Mouse (Mus musculus) testis, postnatal 14 days (tissue): Measurements from ENCODE around the gene Zbtb12.
"Not testable (repeated sequence)": the region's sequence is repeated elsewhere in the genome, so short reads cannot be mapped to it uniquely, and the experiment has no call there.

ENCODE experiments used
- DNase-seq: peaks from one replicate; pipeline ENCODE4 v3.0.0; 2021; ENCODE audit warnings: low spot score

Zbtb12 gene

GRCm38 (mm10) chr17:34901948-34902347, 22.7 kb downstream of the Zbtb12 start:
- DNase-seq: not testable (repeated sequence)

DNA sequence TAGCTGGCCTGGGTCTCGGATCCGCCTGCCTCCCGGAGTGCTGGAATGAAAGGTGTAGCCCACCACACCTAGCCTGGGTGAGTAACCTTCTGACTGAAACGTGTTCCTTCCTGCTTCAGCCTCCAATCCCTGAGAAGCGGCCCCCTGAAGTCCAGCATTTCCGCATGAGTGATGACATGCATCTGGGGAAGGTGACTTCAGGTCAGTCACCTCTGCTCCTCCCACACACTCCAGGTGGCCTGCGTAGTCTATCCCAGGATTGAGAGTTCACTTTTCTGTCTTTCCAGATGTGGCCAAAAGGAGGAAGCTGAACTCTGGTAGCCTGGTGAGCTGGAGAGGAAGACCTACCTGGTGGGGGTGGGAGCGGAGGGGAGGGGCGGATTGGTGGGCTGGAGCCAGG, 23.6 kb downstream of the Zbtb12 start:
- no peak for DNase-seq

- no peak for DNase-seq
These were observed 31.7 kb downstream of the Zbtb12 start for GRCm38 (mm10) chr17:34910982-34911381.

GRCm38 (mm10) chr17:34911945-34912351, 32.7 kb downstream of the Zbtb12 start:
- DNase-seq: peak; percentile 68

- no peak for DNase-seq
These were observed 34.8 kb downstream of the Zbtb12 start, which contains the start of gene Slc44a4 for GRCm38 (mm10) chr17:34913930-34914665. TSS of gene Slc44a4 (plus strand) at chr17:34914466.

- no peak for DNase-seq
These were observed 36.1 kb downstream of the Zbtb12 start for GRCm38 (mm10) chr17:34915410-34915831.

DNA sequence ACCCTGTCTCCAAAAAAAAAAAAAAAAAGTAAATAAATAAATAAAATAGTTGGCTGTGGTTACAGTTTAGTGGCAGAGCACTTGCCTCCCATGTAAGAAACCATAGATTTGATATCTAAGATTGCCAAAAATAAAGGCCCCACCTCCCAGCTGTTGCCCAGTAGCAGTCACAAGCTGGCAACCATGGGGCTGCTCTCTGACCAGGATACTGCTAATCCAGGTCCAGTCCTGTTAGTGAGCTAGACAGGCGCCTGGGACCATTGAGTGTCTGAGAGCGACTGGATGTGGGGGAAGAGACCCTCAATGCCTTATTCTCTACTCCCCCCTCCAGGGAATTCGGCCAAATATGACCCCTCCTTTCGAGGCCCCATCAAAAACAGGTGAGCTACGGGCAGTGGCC, 37.0 kb downstream of the Zbtb12 start:
- DNase-seq: no peak

- no peak for DNase-seq
These were observed 37.9 kb downstream of the Zbtb12 start for GRCm38 (mm10) chr17:34917188-34917587.

DNA sequence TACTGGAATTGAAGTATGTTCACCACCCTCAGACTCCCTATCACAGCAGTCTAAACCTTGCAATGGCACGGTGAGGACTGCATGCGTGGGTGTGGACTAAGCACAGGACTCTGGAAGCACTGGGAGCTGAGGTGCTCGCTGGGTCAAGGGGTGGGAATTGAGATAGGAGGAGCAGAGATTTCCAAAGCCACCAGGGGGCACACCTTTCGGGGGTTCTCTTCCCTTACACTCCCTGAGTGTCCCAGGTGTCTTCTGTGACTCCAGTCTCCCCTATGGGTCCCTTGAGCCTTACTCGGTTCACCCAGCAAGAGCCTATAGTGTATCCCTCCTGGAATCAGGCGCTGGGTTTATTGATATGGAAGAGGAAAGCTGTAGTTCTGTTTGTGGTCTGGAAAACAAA, 43.7 kb downstream of the Zbtb12 start:
- no peak for DNase-seq

- DNase-seq: no peak
These were observed 45.0 kb downstream of the Zbtb12 start for GRCm38 (mm10) chr17:34924258-34924657.

- DNase-seq: no peak
These were observed 48.2 kb downstream of the Zbtb12 start for GRCm38 (mm10) chr17:34927306-34928019.

- no peak for DNase-seq
These were observed 49.6 kb downstream of the Zbtb12 start for GRCm38 (mm10) chr17:34928841-34929240.

DNA sequence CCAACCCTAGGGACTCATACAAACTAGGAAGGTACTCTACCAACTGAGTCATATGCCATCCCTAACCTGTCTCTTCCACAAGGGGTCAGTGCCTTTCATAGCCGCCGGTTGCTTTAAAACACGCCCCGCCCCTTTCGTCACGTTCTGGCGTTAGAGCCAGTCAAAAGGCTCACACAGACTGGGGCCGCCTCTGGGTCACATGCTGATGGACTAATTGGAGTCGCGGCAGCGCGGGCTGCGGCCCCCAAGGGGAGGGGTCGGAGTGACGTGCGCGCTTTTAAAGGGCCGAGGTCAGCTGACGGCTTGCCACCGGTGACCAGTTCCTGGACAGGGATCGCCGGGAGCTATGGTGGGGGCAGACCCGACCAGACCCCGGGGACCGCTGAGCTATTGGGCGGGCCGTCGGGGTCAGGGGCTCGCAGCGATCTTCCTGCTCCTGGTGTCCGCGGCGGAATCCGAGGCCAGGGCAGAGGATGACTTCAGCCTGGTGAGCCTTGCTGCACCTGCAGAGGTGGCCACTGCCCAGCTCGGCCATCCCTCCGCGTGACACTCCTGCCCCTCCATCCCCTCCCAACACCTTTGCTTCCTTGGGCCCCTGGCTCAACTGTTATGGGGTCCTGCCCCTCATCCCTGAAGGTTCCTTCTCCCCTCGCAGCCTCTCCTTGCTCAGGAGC, 51.9 kb downstream of the Zbtb12 start, which contains the start of gene Neu1:
Gene Neu1, plus strand, starts transcription at position 193 of the 674 bp plus-strand sequence.
- DNase-seq: peak; percentile 93

DNA sequence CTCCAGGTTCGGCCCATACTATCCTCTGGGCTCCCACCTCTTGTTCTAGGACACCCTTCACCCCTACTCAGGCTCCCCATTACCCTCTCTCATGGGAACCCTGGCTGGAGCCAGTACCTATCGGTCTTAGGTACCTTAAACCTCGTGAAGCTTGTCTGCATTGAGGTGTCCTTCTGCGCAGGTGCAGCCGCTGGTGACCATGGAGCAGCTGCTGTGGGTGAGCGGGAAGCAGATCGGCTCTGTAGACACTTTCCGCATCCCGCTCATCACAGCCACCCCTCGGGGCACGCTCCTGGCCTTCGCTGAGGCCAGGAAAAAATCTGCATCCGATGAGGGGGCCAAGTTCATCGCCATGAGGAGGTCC, 52.4 kb downstream of the Zbtb12 start:
- DNase-seq: no peak

GRCm38 (mm10) chr17:34932287-34932686, 53.0 kb downstream of the Zbtb12 start:
- DNase-seq: no peak

GRCm38 (mm10) chr17:34934031-34934430, 54.7 kb downstream of the Zbtb12 start:
- DNase-seq: no peak

- no peak for DNase-seq
These were observed 55.5 kb downstream of the Zbtb12 start for GRCm38 (mm10) chr17:34934830-34935229.

DNA sequence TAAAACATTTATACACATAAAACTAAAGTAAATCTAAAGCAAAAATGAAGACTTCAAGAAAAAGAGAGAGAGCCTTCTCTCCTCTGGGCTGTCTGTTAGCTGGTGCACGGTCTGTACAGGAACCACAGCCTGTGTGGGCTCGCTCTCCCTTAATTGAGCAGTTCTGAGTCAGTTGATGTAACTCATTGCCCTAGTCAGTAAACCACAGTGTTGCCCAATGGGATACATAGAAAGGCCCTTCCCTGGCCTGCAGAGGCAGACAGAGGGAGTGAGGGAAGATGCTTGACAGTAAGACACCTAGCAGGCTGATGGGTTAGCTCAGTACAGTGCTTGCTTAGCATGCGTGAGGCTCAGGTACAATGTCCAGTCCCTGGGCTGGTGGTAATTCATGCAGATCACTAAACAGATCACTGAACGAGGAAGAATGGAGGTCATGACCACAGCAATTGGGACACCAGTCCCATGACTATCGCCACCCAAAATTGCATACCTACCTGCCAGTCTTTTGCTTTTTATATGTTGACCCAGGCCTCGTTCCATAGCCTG, 58.8 kb downstream of the Zbtb12 start:
- no peak for DNase-seq

DNA sequence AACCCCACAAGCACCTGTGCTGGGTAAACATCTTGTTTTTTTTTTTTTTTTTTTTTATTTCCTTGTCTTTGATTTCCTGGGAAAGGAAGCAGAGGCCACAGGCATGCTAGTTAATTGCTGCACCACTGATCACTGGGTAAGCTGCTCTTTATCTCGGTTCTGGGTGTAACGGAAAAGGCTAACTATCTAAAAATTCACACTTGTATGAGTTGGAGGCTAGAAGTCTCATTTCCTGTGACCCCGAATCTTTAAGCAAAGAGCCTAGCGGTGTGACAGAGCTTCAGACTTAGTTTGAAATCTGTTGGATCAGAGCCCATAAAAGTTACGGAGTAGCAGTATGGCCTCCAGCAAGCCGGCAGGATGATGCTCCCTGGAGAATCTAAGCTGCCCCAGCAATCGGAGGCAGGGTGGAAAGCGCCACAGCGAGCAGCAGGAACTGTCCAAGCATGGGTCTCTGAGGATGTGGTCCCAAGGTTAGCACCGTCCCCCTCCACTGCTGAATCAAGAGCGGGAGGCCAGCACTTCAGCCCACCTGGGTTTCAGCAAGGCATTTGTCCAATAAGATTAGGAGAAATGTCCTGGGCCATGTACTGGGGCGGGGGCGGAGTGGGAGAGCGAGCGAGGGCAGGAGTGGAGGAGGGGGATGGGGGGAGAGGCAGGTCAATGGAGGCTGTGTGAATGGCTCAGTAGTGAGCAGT, 62.2 kb downstream of the Zbtb12 start:
- peak; percentile 24 for DNase-seq

- DNase-seq: no peak
These were observed 64.0 kb downstream of the Zbtb12 start for GRCm38 (mm10) chr17:34943128-34943815.

GRCm38 (mm10) chr17:34944362-34944761, 65.1 kb downstream of the Zbtb12 start:
- no peak for DNase-seq
